Mouse (Mus musculus) G1E (cell line): ENCODE measurements around the gene Mapt. TPM values are rescaled to one million over a fixed set of nuclear protein-coding genes. Genes with fewer than 3 reads are reported as not detected.

ENCODE experiments used
- ATAC-seq: 2 replicates; pipeline ENCODE4 v1.8.0; 2016; ENCODE audit warnings: mild to moderate bottlenecking; ENCODE audit not compliant: insufficient number of reproducible peaks, poor library complexity, low FRiP score, severe bottlenecking; ENCODE audit errors: extremely low read depth
- DNase-seq: peaks from one replicate; pipeline ENCODE4 v3.0.0; 2012; ENCODE audit warnings: low spot score
- H3K27me3 ChIP-seq: 2 replicates; pipeline ENCODE4 v1.6.1; 2012; ENCODE audit warnings: mild to moderate bottlenecking, low read length, inconsistent platforms; ENCODE audit not compliant: insufficient read depth
- H3K36me3 ChIP-seq: replicated peaks from 2 replicates; pipeline ENCODE3; 2012; ENCODE audit warnings: mild to moderate bottlenecking, inconsistent platforms
- H3K4me1 ChIP-seq: 2 replicates; pipeline ENCODE4 v1.6.1; 2012; ENCODE audit warnings: low read depth, low read length, inconsistent platforms, mixed read lengths; ENCODE audit not compliant: insufficient read depth
- H3K4me3 ChIP-seq: 2 replicates; pipeline ENCODE4 v1.5.1; 2012; ENCODE audit warnings: low read depth, mild to moderate bottlenecking, inconsistent platforms, low read length, moderate library complexity, mixed read lengths
- H3K9me3 ChIP-seq: replicated peaks from 2 replicates; pipeline ENCODE4 v1.6.1; 2012; ENCODE audit warnings: inconsistent platforms
- CTCF ChIP-seq: IDR thresholded peaks from 2 replicates; pipeline ENCODE4 v1.5.1; 2012; ENCODE audit warnings: low read depth, low read length, inconsistent platforms, mixed read lengths
- GATA1 ChIP-seq: IDR thresholded peaks from 2 replicates; pipeline ENCODE4 v1.6.1; 2012; ENCODE audit warnings: borderline replicate concordance, low read length, inconsistent platforms, mixed read lengths
- GATA2 ChIP-seq: IDR thresholded peaks from 2 replicates; pipeline ENCODE4 v1.6.1; 2012; ENCODE audit warnings: low read depth, low read length, inconsistent platforms, borderline replicate concordance
- POLR2AphosphoS5 ChIP-seq: IDR thresholded peaks from 2 replicates; pipeline ENCODE4 v1.6.1; 2012; ENCODE audit warnings: low read depth, low read length, inconsistent platforms; ENCODE audit not compliant: insufficient replicate concordance
- TAL1 ChIP-seq: conservative IDR thresholded peaks from 2 replicates; pipeline ENCODE4 v1.6.1; 2012; ENCODE audit warnings: low read depth, low read length, inconsistent platforms, mixed read lengths
- polyA plus RNA-seq: library from polyadenylated mRNA; stranded (reverse); fragments of >175 nt; gene quantifications from 2 replicates; pipeline ENCODE4 v1.2.3, GENCODE M21; 2012
- total RNA-seq, 2 experiments: library from RNA; stranded (forward) in 1 of 2; stranded (reverse) in 1 of 2; fragments of 200-1000 nt in 1 of 2; fragments of >200 nt in 1 of 2; fragmentation: Nextera tagmentation in 1 of 2; gene quantifications; 2 replicates each; pipeline ENCODE4 v1.2.3; 2014 to 2017

Mapt gene
- total and polyA plus RNA-seq, 3 experiments, result 1.2 to 7.6 (median 5.0) TPM

DNA sequence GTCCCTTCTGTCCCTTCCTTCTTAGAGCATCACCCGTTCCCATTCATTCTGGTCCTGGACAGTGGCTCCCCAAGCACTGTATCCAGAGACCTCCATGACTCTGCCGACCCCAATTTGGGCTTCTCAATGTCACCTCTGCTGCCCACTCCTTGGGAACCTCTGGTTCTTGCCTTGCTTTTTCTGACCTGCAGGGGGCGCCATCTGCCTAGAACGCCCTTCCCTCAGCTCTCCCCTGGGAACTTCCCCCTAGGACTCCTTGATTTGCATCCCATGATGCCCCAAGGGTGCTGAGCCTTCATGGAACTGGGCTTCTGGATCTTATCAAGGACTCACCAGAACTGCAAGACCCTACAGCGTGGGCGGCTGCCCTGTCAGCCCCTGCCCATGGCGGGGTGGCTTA lies 80.5 kb downstream of the Mapt start:
- ATAC-seq, result no peak
- H3K27me3 ChIP-seq, result no peaks in the 10 kb centered on the region
- DNase-seq, result no peak

GRCm38 (mm10) chr11:104315703-104316102 lies 84.5 kb downstream of the Mapt start:
- peak; percentile 100 for TF ChIP-seq CTCF
- no peak for TF ChIP-seq GATA2
- no peak for TF ChIP-seq GATA1
- TF ChIP-seq TAL1, result no peak
- TF ChIP-seq POLR2AphosphoS5, result no peak
- DNase-seq, result peak; percentile 56
- peaks cover 8% of the 10 kb centered on the region for H3K36me3 ChIP-seq
- H3K4me1 ChIP-seq, result peaks cover 74% of the 10 kb centered on the region
- no peaks in the 10 kb centered on the region for H3K27me3 ChIP-seq
- no peak overlapping the region for H3K4me3 ChIP-seq
- H3K9me3 ChIP-seq, result no peaks in the 10 kb centered on the region
- ATAC-seq, result no peak

More for the DNA sequence above, 80.5 kb downstream of the Mapt start:
- Histone ChIP-seq H3K4me3 (no peak overlapping the region), H3K9me3 (no peaks in the 10 kb centered on the region), H3K36me3 (peaks cover 8% of the 10 kb centered on the region), H3K4me1 (peaks cover 62% of the 10 kb centered on the region)
- TF ChIP-seq CTCF (peak; percentile 57), GATA2 (no peak)

- DNase-seq (no peak), ATAC-seq (no peak)
- H3K4me3 ChIP-seq, result no peak overlapping the region; the same call in 1 of the 2 replicates
These were observed 85.7 kb downstream of the Mapt start for GRCm38 (mm10) chr11:104316685-104317400.

DNA sequence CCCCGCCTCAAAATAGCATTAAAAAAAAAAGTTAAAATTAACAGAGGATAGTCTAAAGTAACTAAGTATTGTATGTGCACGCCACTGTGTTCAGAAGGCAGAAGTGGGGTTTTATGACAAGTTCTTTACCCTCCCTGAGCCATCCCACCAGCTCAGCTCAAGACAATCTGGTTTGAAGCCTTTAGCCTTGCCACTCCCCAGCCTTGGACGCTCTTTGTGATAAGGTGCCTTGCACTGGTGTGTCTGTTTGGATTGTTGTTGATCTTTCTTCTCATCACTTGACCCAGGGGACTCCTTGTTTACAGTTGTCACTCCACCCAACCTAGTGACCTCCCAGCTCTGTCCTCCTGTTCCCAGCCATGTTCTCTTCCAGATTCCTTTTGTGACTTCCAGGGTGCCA lies 86.4 kb downstream of the Mapt start:
- no peak overlapping the region for H3K4me3 ChIP-seq
- peaks cover 8% of the 10 kb centered on the region for H3K36me3 ChIP-seq
- no peak for ATAC-seq
- H3K9me3 ChIP-seq, result no peaks in the 10 kb centered on the region
- TF ChIP-seq GATA1 (no peak), CTCF (no peak), POLR2AphosphoS5 (no peak)
- H3K4me1 ChIP-seq, result peaks cover 67% of the 10 kb centered on the region
- H3K27me3 ChIP-seq, result no peaks in the 10 kb centered on the region
- DNase-seq, result no peak

More at GRCm38 (mm10) chr11:104316685-104317400, 85.7 kb downstream of the Mapt start:
- H3K27me3 ChIP-seq, result no peaks in the 10 kb centered on the region
- peaks cover 8% of the 10 kb centered on the region for H3K36me3 ChIP-seq
- H3K4me1 ChIP-seq, result peaks cover 69% of the 10 kb centered on the region
- H3K9me3 ChIP-seq, result no peaks in the 10 kb centered on the region
- TF ChIP-seq POLR2AphosphoS5 (no peak), GATA1 (no peak), CTCF (no peak), GATA2 (no peak), TAL1 (no peak)

- H3K4me1 ChIP-seq, result peaks cover 66% of the 10 kb centered on the region
- 0 out of 2 replicates have a peak, but pooled peaks cover 3% of the 10 kb centered on the region for H3K27me3 ChIP-seq
- no peaks in the 10 kb centered on the region for H3K9me3 ChIP-seq
- H3K36me3 ChIP-seq, result no peaks in the 10 kb centered on the region
- DNase-seq, result peak; percentile 51
- peak; percentile 46 for ATAC-seq
- H3K4me3 ChIP-seq, result peak overlapping the region; percentile 70
- no peak for TF ChIP-seq CTCF
- no peak for TF ChIP-seq GATA2
- no peak for TF ChIP-seq POLR2AphosphoS5
- no peak for TF ChIP-seq TAL1
- no peak for TF ChIP-seq GATA1
These were observed 88.0 kb downstream of the Mapt start for GRCm38 (mm10) chr11:104318940-104319781.

- TF ChIP-seq TAL1 (no peak), GATA2 (no peak), GATA1 (no peak), CTCF (no peak), POLR2AphosphoS5 (no peak)
- no peaks in the 10 kb centered on the region for H3K9me3 ChIP-seq
- H3K4me1 ChIP-seq, result peaks cover 57% of the 10 kb centered on the region
- 0 out of 2 replicates have a peak, but pooled peaks cover 3% of the 10 kb centered on the region for H3K27me3 ChIP-seq
- no peaks in the 10 kb centered on the region for H3K36me3 ChIP-seq
- DNase-seq, result no peak
- peak; percentile 30; the same call in 1 of the 2 replicates for ATAC-seq
- no peak overlapping the region; the same call in 1 of the 2 replicates for H3K4me3 ChIP-seq
These were observed 89.3 kb downstream of the Mapt start for GRCm38 (mm10) chr11:104320511-104320910.
